Mouse (Mus musculus): ENCODE measurements around the gene Mepe.

Gene Mepe

DNA sequence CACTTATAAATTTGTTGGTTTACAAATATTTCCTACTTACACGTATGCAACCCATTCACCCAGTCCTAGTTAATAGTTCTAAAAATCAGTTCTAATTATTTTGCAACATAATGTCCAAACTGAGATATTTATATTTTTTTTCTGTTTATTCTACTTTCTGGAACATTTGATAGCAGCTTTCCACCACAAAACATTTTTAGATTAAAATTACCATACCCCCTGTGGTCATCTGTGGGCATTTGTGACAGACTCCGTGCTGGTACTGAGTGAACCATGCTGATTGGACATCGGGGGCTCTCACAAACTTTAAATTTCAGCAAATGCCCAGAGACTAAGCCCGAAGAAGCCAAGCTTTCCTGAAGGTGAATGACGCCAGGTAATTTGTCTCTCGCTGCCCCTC lies at the start of gene Mepe:
Mepe (plus strand) TSS at position 301 of the 400 bp plus-strand sequence.
- no peak for DNase-seq

DNA sequence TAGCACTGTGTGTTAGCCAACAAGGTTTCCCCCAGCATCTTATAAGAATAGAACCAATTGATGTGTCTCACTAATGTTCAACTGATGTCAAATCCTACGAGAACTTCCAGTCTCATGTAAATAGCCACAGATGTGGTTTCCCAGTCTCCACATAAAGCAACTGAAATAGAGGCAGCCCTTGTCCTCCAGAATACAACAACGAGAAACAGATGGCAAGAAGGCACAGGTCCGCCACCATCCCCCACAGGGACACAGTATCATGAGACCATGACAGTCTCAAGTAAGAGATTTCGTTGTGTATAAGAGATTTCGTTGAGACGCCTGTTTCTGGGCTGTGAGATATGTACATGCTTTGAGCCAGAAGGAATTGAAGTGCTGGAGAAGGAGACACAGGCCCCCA lies 30.9 kb upstream of the Mepe start:
- no peak for DNase-seq

GRCm38 (mm10) chr5:104298994-104299393 lies 26.1 kb upstream of the Mepe start, which contains the start of gene Ibsp:
Gene Ibsp, plus strand, starts transcription at chr5:104299171.
- no peak for DNase-seq

- DNase-seq = no peak
Measured at GRCm38 (mm10) chr5:104314073-104314472, 11.1 kb upstream of the Mepe start.

GRCm38 (mm10) chr5:104326884-104327283 lies 1.8 kb downstream of the Mepe start:
- DNase-seq = no peak

DNA sequence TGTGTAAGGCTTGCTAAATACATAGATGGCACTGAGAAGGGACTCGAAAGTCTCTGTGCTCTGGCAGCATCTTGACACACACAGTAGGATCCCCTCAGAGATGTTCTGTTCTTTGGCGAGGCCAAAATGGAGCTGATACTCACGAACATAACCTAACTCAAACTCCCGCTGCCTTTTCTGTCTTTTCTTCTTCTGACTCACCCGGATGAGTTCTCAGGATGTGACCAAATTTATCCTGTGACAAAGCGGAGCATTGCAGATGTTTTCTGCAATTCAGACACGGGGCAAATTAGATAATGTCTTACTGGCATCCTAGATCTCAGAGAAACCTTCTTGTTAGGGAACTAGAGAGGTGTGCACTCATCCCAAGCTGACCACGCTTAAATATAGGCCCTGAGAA lies 2.3 kb downstream of the Mepe start:
- no peak for DNase-seq

DNA sequence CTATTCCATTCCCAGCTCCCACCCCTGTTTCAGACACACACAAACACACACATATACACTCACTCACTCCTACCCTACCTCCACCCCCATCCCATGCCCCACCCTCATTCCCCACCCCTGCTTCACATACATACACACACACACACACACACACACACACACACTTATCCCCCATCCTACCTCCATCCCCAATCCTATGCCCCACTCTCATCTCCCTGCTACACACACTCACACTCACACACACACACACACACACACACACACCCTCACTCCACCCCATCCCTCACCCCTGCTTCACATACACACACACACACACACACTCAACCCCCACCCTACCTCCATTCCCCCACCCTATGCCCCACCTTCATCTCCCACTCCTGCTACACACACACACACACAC lies 2.7 kb downstream of the Mepe start:
- no peak for DNase-seq

DNA sequence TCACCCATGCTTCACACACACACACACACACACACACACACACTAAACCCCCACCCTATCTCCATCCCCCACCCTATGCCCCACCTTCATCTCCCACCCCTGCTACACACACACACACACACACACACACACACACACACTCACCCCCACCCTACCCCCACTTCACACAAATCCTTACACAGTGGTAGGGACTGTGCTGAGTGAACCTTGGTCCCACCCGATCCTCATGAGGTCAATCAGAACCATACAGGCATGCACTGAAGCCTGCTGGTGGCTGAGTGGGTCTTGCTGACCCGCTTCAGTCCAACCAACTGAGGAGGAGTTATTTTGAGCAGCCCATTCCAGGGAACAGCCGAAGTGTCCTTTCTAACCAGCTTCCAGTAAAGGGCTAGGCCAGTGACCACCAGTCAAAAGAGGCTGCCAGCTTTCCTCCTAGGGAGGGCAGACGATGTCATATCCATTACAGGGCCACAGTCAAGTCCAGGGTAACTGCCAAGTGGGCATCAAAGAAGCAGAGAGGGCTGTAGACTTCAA lies 3.3 kb downstream of the Mepe start:
- no peak for DNase-seq

- no peak for DNase-seq
Measured at GRCm38 (mm10) chr5:104329381-104329780, 4.3 kb downstream of the Mepe start.

GRCm38 (mm10) chr5:104330088-104330487 lies 5.0 kb downstream of the Mepe start:
- no peak for DNase-seq

DNA sequence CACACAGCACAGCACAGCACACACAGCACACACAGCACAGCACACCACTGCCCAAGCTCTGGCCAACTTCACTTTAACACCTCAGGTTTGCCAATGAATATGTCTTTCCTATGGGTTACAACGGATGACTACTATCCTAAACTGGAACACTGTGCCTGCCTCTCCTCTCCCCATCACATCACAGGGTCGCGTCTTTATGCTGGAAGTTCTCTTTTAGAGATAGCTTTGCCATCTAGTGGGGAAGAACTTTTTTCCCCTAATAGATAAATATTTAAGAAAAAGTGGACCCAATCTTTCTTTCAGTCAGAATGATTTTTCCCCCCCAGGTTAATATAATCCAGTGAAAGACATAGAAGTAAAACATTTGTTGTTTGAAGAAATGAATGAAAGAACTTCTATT lies 7.2 kb downstream of the Mepe start:
- no peak for DNase-seq

GRCm38 (mm10) chr5:104333231-104333640 lies 8.1 kb downstream of the Mepe start:
- peak; percentile 76 for DNase-seq

DNA sequence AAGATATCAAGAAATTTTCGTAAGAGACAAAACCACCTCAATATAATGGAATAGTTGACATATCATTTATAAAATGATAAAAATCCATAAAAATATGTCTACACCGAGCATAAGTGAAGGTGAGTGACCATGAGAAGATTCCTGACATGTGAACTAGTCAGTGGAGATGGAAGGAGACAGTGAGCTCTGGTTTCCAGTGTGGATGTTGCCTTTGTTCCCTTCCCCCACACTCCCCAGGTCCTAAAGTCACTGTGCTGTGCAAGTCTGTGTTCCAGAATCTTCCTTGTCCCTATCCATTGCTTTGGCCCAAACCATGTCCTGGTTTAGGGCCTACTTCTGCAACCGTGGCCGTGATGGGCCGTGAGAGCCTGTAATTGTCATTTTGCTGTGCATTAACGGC lies 8.5 kb downstream of the Mepe start:
- no peak for DNase-seq

DNA sequence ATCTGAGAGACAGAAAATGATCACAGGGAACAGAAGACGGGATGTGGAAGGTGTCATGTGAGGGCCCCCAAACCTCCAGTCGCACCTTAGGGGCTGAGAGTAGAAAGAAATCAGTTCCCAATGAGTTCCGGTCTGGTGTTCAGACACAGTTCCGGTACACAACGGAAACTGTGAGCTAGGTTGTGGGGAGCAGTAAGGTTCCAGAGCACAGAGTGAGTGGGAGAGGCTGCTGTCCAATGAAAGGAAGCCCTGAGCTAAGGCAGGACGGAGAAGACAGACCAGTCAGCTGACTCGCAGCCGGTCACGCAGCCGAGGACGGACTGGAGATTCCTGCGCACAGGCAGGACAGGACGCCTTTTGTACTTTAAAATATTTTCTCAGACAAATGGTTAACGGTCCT lies 9.4 kb downstream of the Mepe start:
- no peak for DNase-seq

- no peak for DNase-seq
Measured at GRCm38 (mm10) chr5:104335962-104336361, 10.8 kb downstream of the Mepe start.

DNA sequence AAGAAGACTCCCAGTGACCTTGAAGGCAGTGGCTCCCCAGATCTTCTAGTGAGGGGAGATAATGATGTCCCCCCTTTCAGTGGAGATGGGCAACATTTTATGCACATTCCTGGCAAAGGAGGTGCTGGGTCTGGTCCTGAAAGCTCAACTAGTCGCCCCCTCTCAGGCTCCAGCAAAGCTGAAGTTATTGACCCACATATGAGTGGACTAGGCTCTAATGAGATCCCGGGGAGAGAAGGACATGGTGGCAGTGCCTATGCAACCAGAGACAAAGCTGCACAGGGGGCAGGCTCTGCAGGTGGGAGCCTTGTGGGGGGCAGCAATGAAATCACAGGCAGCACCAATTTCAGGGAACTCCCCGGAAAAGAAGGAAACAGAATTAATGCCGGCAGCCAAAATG lies 12.4 kb downstream of the Mepe start:
- no peak for DNase-seq

DNA sequence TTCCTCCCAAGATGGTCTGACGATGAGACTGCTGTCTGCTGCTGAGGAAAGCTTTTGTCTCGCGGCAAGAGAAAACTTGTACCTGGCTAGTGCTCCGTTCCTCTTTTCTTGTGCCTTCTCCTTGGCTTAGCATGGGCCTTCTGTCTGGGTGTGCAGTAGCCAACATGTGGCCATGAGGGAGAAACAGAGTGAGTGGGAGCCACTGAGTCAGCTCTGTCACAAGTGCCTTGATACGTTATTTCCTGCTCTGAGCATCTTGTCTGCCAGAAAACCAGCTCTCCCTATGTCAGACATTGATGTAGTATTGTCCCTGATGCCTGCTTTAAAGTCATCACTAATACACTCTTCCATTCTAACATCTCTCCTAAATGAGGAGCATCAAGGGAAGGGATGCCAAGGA lies 13.9 kb downstream of the Mepe start:
- no peak for DNase-seq

DNA sequence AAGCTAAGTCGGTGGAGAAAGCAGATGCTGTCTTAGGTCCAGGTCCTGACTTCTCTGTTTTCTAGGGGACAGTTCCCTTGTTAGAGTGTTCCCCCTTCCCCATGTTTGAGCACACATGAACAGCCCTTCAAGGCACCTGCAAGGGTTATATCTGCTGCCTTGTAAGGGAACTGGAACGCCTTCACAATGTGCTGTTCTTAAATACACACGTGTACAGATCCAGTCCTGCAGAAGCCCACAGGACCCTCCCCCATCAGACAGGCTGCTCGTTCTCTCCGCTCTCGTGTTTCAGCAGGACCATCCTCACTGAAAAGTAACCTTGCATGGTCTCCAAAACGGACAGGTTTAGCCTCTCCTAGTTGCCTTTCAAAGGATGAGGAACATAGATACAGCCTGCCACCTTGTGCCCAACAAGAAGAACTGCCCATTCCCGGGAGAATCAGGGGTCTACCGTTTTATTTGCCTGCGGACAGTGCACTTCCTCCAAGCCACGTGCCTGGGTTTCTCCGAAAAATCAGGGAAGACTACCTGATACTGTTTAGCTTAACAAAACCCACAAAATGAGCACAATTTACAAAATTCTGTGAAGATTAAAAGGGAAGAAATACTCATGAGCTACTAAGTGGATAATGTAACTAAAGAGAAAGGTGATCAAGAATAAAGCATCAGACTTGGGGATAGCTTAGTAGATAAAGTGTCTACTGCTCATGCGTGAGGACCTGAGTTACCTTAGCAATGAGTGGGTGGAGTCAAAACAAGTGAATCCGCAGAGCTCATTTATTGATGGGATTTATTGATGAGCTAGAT lies 14.8 kb downstream of the Mepe start:
- peak; percentile 35 for DNase-seq

DNA sequence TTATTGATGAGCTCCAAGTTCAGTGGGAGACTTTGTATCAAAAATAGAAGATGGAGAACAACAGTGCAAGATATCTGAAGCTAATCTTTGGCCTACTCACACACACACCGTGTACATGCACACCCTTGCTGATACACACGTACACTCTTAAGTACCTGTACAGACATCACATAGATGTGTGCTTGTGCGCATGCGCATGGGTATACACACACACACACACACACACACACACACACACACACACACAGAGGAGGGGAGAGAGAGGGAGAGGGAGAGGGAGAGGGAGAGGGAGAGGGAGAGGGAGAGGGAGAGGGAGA lies 15.3 kb downstream of the Mepe start:
- no peak for DNase-seq

GRCm38 (mm10) chr5:104342881-104343280 lies 17.8 kb downstream of the Mepe start:
- no peak for DNase-seq

GRCm38 (mm10) chr5:104344526-104345240 lies 19.6 kb downstream of the Mepe start:
- DNase-seq = peak; percentile 21

DNA sequence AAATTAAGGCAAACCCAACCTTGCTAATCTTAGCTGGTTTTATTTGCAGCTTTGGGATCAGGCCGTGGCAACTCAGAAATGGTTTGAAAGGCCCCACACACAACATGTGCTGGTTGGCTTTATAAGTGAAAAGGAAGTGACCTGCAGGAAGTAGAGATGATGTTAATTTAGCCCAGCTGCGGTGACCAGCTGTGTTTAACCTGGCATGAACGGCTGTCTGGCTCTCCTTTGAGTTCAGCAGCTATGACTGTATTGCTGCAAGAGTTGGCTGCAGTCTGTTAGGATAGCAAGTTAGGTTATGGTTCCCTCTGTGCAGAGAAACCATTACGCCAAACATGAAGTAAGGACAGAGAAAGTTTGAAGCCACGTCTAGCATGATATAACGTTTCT lies 20.1 kb downstream of the Mepe start:
- DNase-seq = no peak

GRCm38 (mm10) chr5:104351041-104351440 lies 25.9 kb downstream of the Mepe start:
- DNase-seq = no peak

DNA sequence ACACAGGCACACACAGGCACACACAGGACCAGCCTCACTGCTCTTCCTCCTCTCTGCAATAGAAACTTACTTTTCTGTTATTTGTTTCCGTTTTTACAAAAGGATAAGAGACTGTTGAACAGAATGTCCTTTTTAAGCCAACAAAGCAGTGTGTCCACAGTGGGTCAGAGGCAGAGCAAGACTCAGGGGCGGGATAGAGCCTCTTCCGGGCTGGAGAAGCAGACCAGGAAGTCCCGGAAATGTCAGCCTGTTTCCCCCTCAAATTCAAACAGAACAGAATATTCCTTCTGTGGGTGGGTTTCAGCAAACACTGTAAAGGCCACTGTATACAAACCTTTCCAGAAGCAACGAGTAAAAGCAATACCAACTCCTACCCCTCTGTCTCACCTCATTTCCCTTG lies 26.7 kb downstream of the Mepe start:
- no peak for DNase-seq

Measured in lung, postnatal 14 days (tissue).